Mouse (Mus musculus): ENCODE data around the gene Prmt9. TPM values are rescaled to one million over a fixed set of nuclear protein-coding genes. Genes with fewer than 3 reads are reported as not detected.

Prmt9 gene
- polyA plus RNA-seq, 1 experiment from 2014 or later, result 16.7 TPM

- Histone ChIP-seq H3K36me3 (ENCODE audit: control insufficient read depth, insufficient read depth, low read length) (no peaks in the 10 kb centered on the region), H3K4me2 (ENCODE audit: low read depth, low read length) (no peak overlapping the region), H3K9ac (ENCODE audit: low read depth, low read length) (no peak overlapping the region), H3K9me3 (ENCODE audit: control insufficient read depth, low read length) (no peaks in the 10 kb centered on the region), H3K27ac (replicated peaks; ENCODE audit: low read depth, low read length) (no peak overlapping the region), H3K4me3 (ENCODE audit: low read depth, low read length) (no peak overlapping the region), H3K27me3 (replicated peaks; ENCODE audit: control insufficient read depth, insufficient read depth, low read length) (no peaks in the 10 kb centered on the region), H3K4me1 (ENCODE audit: control insufficient read depth, insufficient read depth, low read length) (peaks cover 10% of the 10 kb centered on the region)
- 76% methylated on average over 8 of the region's 8 CpGs for WGBS
- ATAC-seq (ENCODE audit: low read depth) (no peak), DNase-seq (ENCODE audit: low spot score) (no peak)
Measured at GRCm38 (mm10) chr8:77521028-77521785, 28.0 kb upstream of the Prmt9 start.

GRCm38 (mm10) chr8:77522984-77523383 is 26.2 kb upstream of the Prmt9 start:
- no peak overlapping the region for H3K4me2 ChIP-seq (ENCODE audit: low read depth, low read length)
- H3K36me3 ChIP-seq (ENCODE audit: control insufficient read depth, insufficient read depth, low read length), result no peaks in the 10 kb centered on the region
- H3K9me3 ChIP-seq (ENCODE audit: control insufficient read depth, low read length), result no peaks in the 10 kb centered on the region
- peaks cover 2% of the 10 kb centered on the region; the same call in 1 of the 2 replicates for H3K4me1 ChIP-seq (ENCODE audit: control insufficient read depth, insufficient read depth, low read length)
- H3K27ac ChIP-seq (replicated peaks; ENCODE audit: low read depth, low read length), result no peak overlapping the region
- ATAC-seq (ENCODE audit: low read depth) (no peak), DNase-seq (ENCODE audit: low spot score) (no peak)
- 94% methylated on average over 8 of the region's 8 CpGs for WGBS
- no peak overlapping the region for H3K4me3 ChIP-seq (ENCODE audit: low read depth, low read length)
- H3K9ac ChIP-seq (ENCODE audit: low read depth, low read length), result no peak overlapping the region
- H3K27me3 ChIP-seq (replicated peaks; ENCODE audit: control insufficient read depth, insufficient read depth, low read length), result no peaks in the 10 kb centered on the region

DNA sequence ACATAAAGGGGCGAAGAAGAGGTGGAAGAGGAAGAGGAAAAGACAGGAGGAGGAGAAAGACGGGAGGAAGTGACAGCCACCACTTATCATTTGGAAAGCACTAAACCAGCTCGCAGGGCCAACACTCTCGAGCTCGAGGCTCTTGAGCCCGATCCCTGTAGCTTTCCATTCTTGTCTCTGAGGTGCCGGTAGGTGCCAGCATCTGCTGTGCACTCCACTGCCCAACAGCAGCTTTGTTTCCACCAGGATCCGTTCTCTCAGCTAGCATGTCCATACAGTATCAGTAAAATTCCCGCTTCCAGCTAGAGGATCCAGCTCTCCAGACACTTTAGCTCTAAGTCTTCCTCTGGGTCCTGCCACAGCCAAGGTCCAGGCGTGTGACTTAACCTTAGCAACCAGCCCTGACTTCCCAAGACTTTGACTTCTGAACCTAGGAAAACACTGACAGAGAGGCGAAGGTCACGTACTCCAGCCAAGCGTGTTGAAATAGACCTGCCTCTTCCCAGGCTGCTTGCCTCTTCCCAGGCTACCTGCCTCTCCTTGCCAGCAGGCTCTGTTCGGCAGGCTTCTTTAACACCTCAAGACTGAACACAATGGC is 25.1 kb upstream of the Prmt9 start:
- ATAC-seq (ENCODE audit: low read depth), result no peak
- Histone ChIP-seq H3K4me2 (ENCODE audit: low read depth, low read length) (no peak overlapping the region), H3K27ac (replicated peaks; ENCODE audit: low read depth, low read length) (no peak overlapping the region), H3K27me3 (replicated peaks; ENCODE audit: control insufficient read depth, insufficient read depth, low read length) (no peaks in the 10 kb centered on the region), H3K4me3 (ENCODE audit: low read depth, low read length) (no peak overlapping the region), H3K9ac (ENCODE audit: low read depth, low read length) (no peak overlapping the region), H3K9me3 (ENCODE audit: control insufficient read depth, low read length) (no peaks in the 10 kb centered on the region), H3K36me3 (ENCODE audit: control insufficient read depth, insufficient read depth, low read length) (no peaks in the 10 kb centered on the region), H3K4me1 (ENCODE audit: control insufficient read depth, insufficient read depth, low read length) (no peaks in the 10 kb centered on the region; the same call in 1 of the 2 replicates)
- 77% methylated on average over 14 of the region's 14 CpGs for WGBS
- no peak for DNase-seq (ENCODE audit: low spot score)

DNA sequence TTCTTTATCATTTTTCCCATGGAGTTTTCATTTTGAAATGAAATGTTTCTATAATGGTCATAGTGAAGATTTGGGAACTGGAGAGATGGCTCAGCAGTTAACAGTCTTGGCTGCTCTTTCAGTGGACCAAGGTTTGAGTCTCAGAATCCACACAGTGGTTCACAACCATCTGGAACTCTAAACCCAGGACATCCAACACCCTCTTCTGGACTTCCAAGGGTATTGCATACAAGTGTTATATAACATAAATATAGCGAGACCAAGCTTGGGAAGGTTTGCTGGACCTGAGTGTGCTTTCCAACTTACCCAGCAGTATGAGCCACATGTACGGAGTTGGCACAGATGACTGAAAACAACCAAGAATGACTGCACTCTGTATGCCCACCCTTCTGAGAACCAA is 24.3 kb upstream of the Prmt9 start:
- no peak for ATAC-seq (ENCODE audit: low read depth)
- WGBS, result 94% methylated on average over 2 of the region's 2 CpGs
- DNase-seq (ENCODE audit: low spot score), result no peak

DNA sequence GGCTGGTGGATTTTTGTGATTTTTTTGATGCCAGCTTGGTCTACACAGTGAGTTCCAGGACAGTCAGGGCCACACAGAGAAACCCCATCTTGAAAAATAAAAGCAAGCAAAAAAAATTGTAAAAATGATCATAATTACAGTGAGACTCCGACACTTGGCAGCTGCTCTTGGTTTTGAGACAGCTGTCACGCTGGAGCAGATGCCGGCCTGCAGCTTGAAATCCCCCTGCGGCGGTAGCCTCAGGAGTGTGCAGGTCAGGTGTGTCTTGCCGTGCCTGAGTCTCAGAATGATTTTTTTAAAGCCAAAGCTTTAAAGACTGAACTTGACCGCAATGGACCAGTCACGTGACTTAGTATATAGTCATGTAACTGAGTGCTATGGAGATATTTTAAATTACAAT is 23.1 kb upstream of the Prmt9 start:
- H3K27ac ChIP-seq (replicated peaks; ENCODE audit: low read depth, low read length), result no peak overlapping the region
- H3K36me3 ChIP-seq (ENCODE audit: control insufficient read depth, insufficient read depth, low read length), result no peaks in the 10 kb centered on the region
- H3K9me3 ChIP-seq (ENCODE audit: control insufficient read depth, low read length), result no peaks in the 10 kb centered on the region
- no peak overlapping the region for H3K4me2 ChIP-seq (ENCODE audit: low read depth, low read length)
- no peaks in the 10 kb centered on the region for H3K27me3 ChIP-seq (replicated peaks; ENCODE audit: control insufficient read depth, insufficient read depth, low read length)
- 62% methylated on average over 8 of the region's 8 CpGs for WGBS
- no peaks in the 10 kb centered on the region for H3K4me1 ChIP-seq (ENCODE audit: control insufficient read depth, insufficient read depth, low read length)
- H3K9ac ChIP-seq (ENCODE audit: low read depth, low read length), result no peak overlapping the region
- no peak overlapping the region for H3K4me3 ChIP-seq (ENCODE audit: low read depth, low read length)
- DNase-seq (ENCODE audit: low spot score) (peak; percentile 22), ATAC-seq (ENCODE audit: low read depth) (no peak)

More for the DNA sequence above, 24.3 kb upstream of the Prmt9 start:
- Histone ChIP-seq H3K27me3 (replicated peaks; ENCODE audit: control insufficient read depth, insufficient read depth, low read length) (no peaks in the 10 kb centered on the region), H3K4me2 (ENCODE audit: low read depth, low read length) (no peak overlapping the region), H3K4me1 (ENCODE audit: control insufficient read depth, insufficient read depth, low read length) (no peaks in the 10 kb centered on the region), H3K4me3 (ENCODE audit: low read depth, low read length) (no peak overlapping the region), H3K36me3 (ENCODE audit: control insufficient read depth, insufficient read depth, low read length) (no peaks in the 10 kb centered on the region), H3K9me3 (ENCODE audit: control insufficient read depth, low read length) (no peaks in the 10 kb centered on the region), H3K27ac (replicated peaks; ENCODE audit: low read depth, low read length) (no peak overlapping the region), H3K9ac (ENCODE audit: low read depth, low read length) (no peak overlapping the region)

DNA sequence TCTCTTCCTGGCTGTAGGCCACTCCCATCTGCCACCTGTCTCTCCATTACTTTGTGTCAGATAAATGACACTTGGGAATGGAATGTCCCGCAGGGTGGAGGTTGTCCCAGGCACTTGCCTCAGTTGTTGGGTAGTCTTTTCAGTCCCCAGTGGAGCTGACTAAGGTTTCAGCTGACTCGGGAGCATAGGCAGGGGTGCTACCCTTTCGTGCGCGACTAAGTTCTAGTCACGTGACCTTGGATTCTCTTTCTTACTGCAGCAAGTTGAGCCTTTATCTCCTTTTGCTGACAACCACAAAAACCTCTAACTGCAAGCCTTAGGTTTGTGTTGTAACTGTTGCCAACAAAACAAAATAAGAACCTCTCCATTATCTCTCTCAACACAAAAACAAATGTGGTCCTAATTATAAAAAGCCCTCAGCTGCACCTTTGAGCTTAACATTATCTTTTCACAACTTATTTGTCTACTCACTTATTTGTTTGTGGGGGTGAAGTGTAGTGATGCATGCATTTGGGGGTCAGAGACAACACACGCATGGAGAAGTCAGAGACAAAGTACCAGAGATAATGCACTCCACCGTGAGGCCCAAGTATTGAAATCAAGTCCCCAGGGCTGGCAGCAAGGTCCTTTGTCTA is 14.7 kb upstream of the Prmt9 start:
- DNase-seq (ENCODE audit: low spot score) (peak; percentile 23), ATAC-seq (ENCODE audit: low read depth) (no peak)
- H3K4me3 ChIP-seq (ENCODE audit: low read depth, low read length), result no peak overlapping the region
- no peaks in the 10 kb centered on the region for H3K9me3 ChIP-seq (ENCODE audit: control insufficient read depth, low read length)
- no peak overlapping the region for H3K27ac ChIP-seq (replicated peaks; ENCODE audit: low read depth, low read length)
- H3K9ac ChIP-seq (ENCODE audit: low read depth, low read length), result no peak overlapping the region
- no peaks in the 10 kb centered on the region for H3K27me3 ChIP-seq (replicated peaks; ENCODE audit: control insufficient read depth, insufficient read depth, low read length)
- no peak overlapping the region for H3K4me2 ChIP-seq (ENCODE audit: low read depth, low read length)
- no peaks in the 10 kb centered on the region for H3K36me3 ChIP-seq (ENCODE audit: control insufficient read depth, insufficient read depth, low read length)
- H3K4me1 ChIP-seq (ENCODE audit: control insufficient read depth, insufficient read depth, low read length), result no peaks in the 10 kb centered on the region
- 72% methylated on average over 8 of the region's 8 CpGs for WGBS

- 78% methylated on average over 5 of the region's 5 CpGs for whole genome bisulfite sequencing
- Histone ChIP-seq H3K36me3 (ENCODE audit: control insufficient read depth, insufficient read depth, low read length) (no peaks in the 10 kb centered on the region), H3K9ac (ENCODE audit: low read depth, low read length) (no peak overlapping the region), H3K4me2 (ENCODE audit: low read depth, low read length) (no peak overlapping the region), H3K27ac (replicated peaks; ENCODE audit: low read depth, low read length) (no peak overlapping the region), H3K27me3 (replicated peaks; ENCODE audit: control insufficient read depth, insufficient read depth, low read length) (no peaks in the 10 kb centered on the region), H3K4me1 (ENCODE audit: control insufficient read depth, insufficient read depth, low read length) (no peaks in the 10 kb centered on the region), H3K9me3 (ENCODE audit: control insufficient read depth, low read length) (no peaks in the 10 kb centered on the region), H3K4me3 (ENCODE audit: low read depth, low read length) (no peak overlapping the region)
- DNase-seq (ENCODE audit: low spot score) (peak; percentile 26), ATAC-seq (ENCODE audit: low read depth) (0 out of 2 replicates have a peak, but pooled peaks have one; percentile 37)
Measured at GRCm38 (mm10) chr8:77535026-77535595, 14.1 kb upstream of the Prmt9 start.

GRCm38 (mm10) chr8:77536821-77537220 is 12.4 kb upstream of the Prmt9 start:
- ATAC-seq (ENCODE audit: low read depth), result no peak
- Histone ChIP-seq H3K36me3 (ENCODE audit: control insufficient read depth, insufficient read depth, low read length) (no peaks in the 10 kb centered on the region), H3K9ac (ENCODE audit: low read depth, low read length) (no peak overlapping the region)

More at GRCm38 (mm10) chr8:77536821-77537220, 12.4 kb upstream of the Prmt9 start:
- WGBS, result 75% methylated on average over 12 of the region's 12 CpGs
- Histone ChIP-seq H3K9me3 (ENCODE audit: control insufficient read depth, low read length) (no peaks in the 10 kb centered on the region), H3K4me2 (ENCODE audit: low read depth, low read length) (no peak overlapping the region), H3K4me1 (ENCODE audit: control insufficient read depth, insufficient read depth, low read length) (no peaks in the 10 kb centered on the region), H3K27ac (replicated peaks; ENCODE audit: low read depth, low read length) (no peak overlapping the region), H3K4me3 (ENCODE audit: low read depth, low read length) (no peak overlapping the region), H3K27me3 (replicated peaks; ENCODE audit: control insufficient read depth, insufficient read depth, low read length) (no peaks in the 10 kb centered on the region)
- no peak for DNase-seq (ENCODE audit: low spot score)

All from embryonic facial prominence, embryonic 14.5 days (tissue).